Mouse (Mus musculus): Measurements from ENCODE around the gene Rapgef4.

The Rapgef4 gene

DNA sequence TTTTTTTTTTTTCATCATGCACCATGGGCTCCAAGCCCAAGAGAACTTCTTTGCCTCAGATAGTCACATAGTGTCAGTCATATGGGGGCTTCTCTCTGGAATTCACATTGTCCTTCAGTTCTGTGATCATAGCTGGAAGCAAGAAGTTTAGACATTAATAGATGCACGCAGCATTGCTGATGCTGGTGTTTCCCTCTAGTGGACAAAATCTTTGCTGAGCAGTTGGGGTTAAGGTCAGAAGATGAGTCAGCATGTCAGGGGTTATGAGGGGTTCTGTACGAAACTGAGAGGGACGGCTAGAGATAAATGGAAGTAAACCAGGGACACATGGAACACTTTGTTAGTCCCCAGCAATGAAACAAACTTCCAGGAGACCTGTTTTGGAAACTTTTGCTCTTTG, 216.0 kb downstream of the Rapgef4 start:
- DNase-seq: no peak

- no peak for DNase-seq
Observed at GRCm38 (mm10) chr2:72199451-72199850, 218.4 kb downstream of the Rapgef4 start.

- DNase-seq: peak in 1 of 2 experiments; percentile 24
Observed at GRCm38 (mm10) chr2:72201506-72201905, 220.5 kb downstream of the Rapgef4 start.

- DNase-seq: peak; percentile 22 to 56
Observed at GRCm38 (mm10) chr2:72202252-72202651, 221.2 kb downstream of the Rapgef4 start.

DNA sequence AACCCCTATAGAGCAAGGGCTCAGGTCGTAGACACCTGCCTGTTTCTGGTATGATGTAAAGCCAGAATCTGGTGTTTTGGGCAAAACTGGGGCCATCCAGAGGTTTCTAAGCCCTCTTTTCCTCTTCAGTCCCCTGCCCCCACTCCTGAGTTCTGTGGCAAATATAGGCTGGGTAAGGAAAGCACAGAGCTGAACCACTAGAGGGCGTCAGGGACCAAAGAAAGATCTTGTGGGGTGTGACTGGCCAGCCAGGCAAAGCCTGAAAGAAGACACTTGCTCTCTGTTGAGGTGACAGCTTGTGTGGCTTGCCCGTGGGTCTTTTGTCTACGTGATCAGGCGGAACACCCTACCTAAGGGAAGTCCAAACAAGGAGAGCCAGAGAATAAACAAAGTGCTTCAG, 222.6 kb downstream of the Rapgef4 start:
- peak; percentile 61 to 75 for DNase-seq

DNA sequence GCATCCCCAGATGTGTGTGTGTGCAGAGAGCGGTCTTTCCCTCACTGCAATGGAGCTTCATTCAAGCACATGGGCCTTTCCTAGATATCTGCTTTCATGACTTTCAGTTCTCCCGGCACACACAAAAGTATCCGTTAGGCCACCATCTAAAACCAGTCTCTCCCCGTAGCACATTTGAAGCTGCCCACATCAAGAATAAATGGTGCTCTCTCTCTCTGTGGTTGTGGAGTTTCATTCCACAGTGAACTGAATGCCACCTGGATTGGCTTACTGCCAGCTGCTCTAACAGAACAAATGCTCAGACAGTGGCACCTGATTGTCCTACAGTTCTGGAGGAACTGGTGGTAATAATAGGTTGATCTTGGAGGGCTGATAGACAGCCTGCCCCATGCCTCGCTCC, 224.8 kb downstream of the Rapgef4 start:
- no peak for DNase-seq

DNA sequence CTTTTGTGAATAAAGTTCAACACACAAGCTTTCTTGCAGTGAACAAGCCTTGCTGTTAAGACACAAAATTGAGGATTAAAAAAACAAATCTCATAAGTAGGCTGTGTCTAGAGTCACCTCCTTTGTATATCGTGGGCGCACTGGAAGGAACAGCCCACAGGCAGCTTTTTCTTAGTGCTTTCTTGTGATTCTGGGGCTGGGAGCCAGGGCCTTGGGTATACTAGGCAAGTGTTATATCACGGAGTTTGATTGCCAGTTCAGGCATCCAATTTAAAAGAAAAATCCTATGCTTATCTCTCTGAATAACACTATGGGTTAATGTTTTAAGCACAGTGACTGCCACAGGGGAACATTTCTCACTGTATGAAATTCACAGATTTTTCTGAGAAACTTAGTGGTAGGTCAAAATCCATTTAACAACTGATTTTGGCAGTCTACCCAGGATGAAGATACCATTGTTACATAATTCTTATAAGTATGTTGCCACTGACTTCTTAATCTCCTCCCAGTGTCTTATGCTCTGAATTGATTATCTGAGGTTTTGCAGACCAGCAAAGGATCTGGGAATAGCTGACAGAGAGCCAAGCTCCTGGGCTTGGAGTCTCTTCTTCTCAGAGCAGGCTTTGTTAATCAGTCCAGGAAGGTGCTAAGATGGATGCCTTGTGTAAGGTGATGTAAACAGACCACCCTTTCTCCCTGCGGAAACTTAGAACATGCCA, 225.6 kb downstream of the Rapgef4 start:
- no peak for DNase-seq

- DNase-seq: no peak
Observed at GRCm38 (mm10) chr2:72217336-72217735, 236.3 kb downstream of the Rapgef4 start.

- peak; percentile 30 to 40 for DNase-seq
Observed at GRCm38 (mm10) chr2:72219921-72220320, 238.9 kb downstream of the Rapgef4 start.

GRCm38 (mm10) chr2:72221283-72221682, 240.2 kb downstream of the Rapgef4 start:
- no peak for DNase-seq

GRCm38 (mm10) chr2:72221706-72222105, 240.7 kb downstream of the Rapgef4 start:
- no peak for DNase-seq

GRCm38 (mm10) chr2:72222276-72222675, 241.2 kb downstream of the Rapgef4 start:
- DNase-seq: no peak

DNA sequence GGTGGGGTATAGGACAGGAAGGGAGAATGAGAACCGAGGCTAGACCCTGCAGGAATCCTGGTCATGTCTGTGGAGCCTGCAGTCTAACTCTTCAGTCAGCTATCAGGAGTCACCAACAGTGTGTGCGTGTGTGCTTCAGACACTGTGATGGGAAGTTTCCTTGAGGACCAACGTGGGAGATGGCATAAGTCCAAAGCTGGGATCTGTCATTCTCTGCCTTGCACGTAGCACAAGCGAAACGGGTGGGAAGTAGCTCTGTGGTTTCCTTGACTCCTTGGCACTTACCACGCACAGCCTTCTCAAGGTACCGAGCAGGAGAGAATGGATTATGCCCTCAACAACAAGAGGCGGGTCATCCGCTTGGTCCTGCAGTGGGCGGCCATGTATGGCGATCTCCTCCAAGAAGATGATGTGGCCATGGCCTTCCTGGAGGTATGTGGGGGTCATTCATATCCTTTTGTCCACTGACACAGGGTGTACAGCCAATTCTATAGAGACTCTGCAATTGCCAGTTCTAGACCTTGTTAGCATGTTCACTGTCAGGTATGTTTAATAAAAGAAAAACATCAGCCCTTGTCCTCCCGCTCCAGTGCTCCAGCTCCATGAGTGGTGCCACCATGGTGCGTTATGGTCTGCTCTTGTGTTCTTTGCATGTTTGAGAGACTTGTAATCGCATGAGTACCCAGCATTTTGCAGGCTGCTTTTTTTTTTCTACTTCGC, 241.9 kb downstream of the Rapgef4 start:
- no peak for DNase-seq

DNA sequence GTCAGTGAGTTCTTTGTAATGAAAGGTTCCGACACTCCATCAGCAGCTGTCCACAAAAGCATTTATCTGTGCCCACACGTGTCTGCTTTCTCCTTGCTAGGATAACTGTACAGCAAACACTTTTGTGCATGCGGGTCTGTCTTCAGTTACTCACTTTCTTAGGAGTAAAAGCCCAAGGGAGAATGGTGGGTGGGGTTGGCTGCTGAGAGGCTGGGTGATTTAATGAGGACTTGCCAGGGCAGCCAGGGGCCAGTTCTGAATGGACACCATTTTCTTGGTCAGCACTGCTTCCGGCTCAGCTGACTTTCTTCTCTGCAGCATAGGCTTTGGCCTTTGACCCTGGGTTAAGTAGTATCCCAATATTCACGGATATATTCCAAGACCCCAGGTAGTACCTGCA, 242.4 kb downstream of the Rapgef4 start:
- DNase-seq: no peak

GRCm38 (mm10) chr2:72226006-72226405, 245.0 kb downstream of the Rapgef4 start:
- no peak for DNase-seq

DNA sequence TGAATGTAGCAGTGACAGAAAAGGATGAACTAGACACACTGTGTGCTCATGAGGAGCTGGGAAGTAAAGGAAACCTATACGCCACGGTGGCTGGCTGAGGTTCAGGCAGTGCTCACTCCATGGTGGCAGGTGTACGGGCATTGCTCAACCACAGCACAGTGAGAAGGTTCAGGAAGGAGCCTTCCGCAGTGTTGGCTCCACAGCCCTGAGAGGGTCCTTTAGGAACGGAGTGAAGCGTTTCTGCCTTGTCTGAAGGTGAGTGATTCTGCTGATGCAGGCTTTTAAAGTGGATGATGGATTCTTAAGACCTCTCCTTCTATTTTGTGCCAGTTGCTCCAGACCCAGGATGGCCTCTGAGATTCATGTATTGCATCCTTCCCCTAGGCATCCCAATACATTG, 246.4 kb downstream of the Rapgef4 start:
- no peak for DNase-seq

DNA sequence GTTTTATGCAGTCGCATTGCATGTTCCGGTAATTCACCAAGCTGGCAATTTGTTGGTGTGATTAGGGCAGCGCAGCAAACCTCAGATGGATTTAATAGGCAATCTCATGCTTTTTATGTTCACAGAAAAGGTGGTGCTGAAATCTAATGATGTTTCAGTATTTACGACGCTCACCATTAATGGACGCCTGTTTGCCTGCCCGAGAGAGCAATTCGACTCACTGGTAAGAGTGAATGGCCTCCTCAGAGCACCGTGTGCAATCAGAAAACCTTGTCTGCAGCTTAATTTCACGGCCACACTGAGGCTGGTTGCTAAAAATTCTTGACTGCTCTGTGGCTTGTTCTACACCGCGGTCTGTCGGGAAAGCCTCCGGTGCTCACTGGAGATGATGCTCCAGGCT, 247.8 kb downstream of the Rapgef4 start:
- no peak for DNase-seq

DNA sequence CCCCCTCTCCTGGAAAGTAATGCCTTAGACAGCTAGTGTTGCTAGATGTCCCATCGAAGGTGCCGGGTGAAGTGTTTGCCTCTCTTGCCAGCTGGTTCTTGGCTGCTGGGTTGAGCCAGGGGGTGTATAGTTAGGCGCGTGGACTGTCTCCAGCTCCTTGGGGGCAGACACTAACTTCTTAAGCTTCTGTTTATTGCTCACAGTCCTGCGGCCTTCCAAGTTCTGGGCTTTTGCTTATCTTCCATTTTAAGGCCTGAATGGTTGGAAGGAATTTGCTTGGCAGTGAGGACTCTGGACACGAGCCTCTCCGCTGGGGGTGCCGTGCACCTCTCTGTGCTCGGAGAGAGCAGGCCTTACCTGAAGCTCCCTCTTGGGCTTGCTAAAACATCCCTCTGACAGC, 249.5 kb downstream of the Rapgef4 start:
- no peak for DNase-seq

GRCm38 (mm10) chr2:72234085-72234484, 253.0 kb downstream of the Rapgef4 start:
- DNase-seq: no peak

DNA sequence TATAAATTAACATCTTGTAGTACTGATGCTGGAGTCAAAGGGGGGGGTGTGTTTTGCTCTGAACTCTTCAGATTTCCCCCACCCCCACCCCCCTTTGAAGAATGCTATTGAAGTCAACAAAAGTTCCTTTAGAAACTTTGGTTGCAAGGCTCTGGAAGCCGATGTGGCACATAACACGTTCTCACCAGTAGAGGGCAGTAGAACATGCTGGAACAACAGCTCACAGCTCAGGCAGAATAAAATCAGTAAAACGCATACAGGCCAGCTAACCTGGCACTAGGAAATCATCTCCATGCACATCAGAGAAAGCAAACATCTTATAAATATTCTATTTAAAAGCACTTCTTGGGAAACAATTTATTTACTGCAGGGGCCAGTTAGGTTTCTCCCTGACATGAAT, 253.9 kb downstream of the Rapgef4 start:
- DNase-seq: peak; percentile 62 to 72

DNA sequence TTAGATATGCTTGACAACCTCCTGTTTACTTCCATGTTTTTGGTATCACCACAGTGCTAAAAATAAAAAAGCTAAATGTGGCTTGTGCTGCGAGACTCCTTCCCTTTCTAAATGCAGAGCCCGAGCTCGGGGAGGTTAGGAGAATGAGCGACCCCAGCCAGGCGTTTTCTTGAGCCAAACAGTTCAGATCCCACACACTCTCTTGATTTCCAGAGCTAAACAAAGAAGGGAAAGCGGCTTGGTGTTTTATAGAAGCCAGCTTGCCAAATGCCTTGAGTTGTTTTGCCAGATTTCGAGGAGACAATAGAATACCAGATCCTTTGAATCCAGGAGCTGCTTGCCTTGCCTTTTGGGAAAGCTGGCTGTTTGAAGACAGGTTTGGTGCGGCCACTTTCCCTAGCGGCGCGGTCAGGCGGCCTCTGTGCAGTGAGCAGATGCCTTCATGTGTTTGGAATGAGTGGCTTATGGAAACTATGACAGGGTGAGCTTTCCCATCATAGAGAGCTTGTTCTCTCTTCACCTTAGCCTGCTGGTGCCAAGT, 254.4 kb downstream of the Rapgef4 start:
- no peak for DNase-seq

DNA sequence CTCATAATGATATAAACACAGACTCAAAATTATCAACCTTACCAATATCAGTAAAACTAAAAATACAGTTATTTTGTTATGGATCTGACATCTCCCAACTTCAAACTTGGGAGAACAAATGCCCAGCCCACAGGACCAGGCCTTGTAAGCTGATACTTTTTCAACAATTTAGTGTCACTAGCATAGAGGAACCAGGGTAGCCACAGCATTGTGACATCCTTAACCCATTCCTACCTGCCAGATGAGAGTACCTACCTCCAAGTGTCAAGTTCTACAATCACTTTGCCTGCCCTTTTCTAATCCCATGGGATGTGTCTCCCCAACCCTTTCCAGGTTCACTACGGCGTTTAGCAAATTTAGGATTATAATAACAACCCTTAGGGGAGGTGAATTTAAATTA, 257.4 kb downstream of the Rapgef4 start:
- no peak for DNase-seq

- no peak for DNase-seq
Observed at GRCm38 (mm10) chr2:72238925-72239324, 257.9 kb downstream of the Rapgef4 start.

DNA sequence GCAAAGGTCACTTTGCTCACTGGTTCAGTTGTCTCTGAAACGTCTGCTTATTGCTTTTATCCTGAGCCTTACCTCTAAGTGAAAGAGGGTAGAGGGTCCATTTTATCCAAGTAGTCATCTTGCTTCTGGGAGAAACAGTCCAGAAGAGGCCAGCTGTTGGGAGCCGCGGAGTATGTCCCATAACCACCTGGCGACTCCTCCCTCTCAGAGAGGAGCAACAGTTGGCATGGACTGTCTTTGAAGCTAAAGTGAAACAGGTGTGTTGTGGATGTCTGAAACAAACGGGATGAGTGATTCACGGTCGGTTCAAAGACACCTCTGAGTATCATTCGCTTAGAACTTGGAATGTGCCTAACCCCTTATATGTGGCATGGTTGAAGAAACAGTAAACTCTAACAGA, 258.4 kb downstream of the Rapgef4 start:
- DNase-seq: no peak

Measured in lung, adult 18-20 months (tissue).